Mouse (Mus musculus) testis, postnatal 10 days (tissue): Measurements from ENCODE around the gene Efna5.

Source experiments
- DNase-seq: peaks from one replicate; pipeline ENCODE4 v3.0.0; 2021; ENCODE audit warnings: low spot score

Efna5 gene

DNA sequence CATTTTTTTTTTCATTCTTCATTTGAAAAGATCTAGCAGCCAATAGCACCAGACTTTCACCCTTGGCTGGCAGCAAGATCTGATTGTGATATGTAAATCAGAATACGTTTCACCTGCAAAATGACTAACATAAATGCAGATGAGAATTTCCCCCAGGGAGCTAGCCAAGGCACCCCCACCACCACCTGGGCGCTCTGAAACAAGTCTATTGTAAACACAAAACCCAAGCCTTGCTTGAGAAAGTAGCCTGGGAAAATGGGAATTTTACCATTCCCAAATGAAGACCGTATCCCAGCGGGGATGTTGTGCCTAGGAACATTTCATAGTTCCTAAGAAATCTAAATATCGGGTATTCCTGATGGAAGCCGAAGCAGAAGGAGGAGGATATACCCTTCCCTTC lies 92.3 kb downstream of the Efna5 start:
- DNase-seq = no peak

- no peak for DNase-seq
These were observed 93.3 kb downstream of the Efna5 start for GRCm38 (mm10) chr17:62787855-62788254.

DNA sequence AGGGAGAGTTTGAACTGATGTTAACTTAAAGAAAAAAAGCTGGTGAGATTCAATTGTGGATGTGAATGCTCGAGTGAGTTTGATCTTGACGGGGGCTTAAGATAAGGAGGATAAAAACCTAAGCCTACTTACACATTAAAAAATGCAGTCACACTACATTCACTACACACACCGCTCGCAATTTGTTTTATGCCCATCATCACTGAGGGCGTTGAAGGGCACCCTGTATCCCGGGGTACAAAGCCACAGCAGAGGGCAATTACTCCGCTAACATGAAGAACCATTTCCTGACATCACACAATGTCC lies 94.6 kb downstream of the Efna5 start:
- DNase-seq = no peak

DNA sequence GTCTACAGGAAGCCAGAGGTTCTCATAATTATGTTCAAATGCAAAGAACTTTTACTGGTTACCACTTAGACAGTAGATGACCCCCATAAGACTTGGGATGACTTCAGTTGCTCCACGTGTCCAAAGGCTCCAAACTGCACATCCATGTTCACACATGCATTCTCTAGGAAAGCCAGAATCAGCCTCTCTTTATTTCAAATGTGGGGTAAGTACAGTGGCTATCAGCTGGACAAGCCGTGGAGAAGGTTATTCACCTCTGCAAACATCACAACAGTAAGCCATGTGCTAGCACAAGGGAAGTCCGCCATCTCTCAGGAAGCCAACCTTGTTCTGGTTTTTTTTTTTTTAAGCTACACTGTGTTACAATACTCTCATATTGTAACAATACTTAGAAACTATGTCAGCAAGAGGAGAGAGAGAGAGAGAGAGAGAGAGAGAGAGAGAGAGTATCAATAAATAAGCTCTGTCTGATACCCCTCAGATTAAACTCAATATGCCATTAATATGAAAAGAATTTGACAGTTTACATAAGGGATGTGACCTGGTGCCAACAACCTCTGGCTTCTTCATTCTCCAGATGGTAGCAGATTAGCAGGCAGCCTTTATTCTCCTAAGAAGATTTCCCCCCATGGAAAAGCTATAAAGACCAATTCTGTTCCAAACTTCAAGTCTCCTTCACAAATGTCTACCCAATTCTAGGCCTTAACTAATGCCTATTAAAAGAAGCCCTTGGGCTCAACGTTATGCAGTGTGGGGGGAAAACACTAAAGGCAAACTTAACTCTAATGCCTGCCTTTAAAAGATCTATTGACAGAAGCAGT lies 95.1 kb downstream of the Efna5 start:
- no peak for DNase-seq

GRCm38 (mm10) chr17:62784274-62785171 lies 96.6 kb downstream of the Efna5 start:
- DNase-seq = no peak

- DNase-seq = peak; percentile 86
These were observed 97.4 kb downstream of the Efna5 start for GRCm38 (mm10) chr17:62783524-62784273.

GRCm38 (mm10) chr17:62782826-62783404 lies 98.2 kb downstream of the Efna5 start:
- DNase-seq = no peak

DNA sequence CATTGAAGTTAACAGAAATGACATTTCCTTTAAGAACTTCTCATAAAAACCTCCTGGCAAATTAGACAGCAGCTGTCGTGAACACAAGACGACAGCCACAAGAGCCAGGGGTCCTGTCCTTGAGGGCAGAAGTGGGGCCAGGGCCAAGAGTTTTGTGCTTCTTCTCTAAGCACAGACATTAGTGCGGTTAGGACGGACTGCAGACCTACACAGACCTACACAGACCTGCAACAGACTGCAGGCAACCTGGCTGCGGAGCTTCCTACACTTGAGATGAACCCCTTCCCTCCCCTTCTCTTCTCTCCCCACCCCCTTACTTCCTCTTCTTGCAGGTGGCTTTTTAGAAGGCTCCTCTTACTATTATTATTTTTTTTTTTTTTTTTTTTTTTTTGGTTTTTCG lies 100.0 kb downstream of the Efna5 start:
- DNase-seq = no peak

DNA sequence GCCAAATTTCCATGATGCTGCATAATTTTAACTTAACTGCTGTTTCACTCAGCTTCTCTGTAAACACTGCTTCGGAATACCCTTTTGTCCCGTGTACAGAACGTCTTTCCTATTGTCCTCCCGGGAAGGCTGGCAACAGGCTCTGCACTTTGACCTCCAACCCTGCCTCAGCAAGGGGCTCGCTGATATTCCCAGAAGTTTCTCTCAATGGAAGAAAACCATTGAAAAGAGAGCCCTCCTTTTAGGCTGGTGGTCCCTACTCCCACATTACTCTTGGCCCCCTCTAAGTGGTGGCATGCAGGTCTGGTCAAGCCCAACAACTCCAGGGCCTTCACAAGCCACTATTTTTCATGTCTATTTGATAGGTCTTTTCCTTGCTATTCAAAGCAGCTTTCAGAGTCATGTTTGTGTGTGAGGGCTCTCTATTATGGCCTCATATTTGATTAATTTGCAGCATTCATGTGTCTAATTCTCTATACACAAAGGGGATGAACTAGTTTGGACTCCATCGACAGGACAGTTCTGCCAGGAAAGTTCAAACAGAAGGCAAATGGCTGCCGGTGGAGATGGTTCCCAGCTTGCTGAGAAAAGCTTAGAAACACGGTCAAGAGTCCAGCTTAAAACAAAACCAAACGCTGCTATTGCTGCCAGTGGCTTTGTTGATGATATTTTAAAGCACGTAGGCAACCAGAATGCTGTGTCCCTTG lies 103.1 kb downstream of the Efna5 start:
- DNase-seq = no peak

DNA sequence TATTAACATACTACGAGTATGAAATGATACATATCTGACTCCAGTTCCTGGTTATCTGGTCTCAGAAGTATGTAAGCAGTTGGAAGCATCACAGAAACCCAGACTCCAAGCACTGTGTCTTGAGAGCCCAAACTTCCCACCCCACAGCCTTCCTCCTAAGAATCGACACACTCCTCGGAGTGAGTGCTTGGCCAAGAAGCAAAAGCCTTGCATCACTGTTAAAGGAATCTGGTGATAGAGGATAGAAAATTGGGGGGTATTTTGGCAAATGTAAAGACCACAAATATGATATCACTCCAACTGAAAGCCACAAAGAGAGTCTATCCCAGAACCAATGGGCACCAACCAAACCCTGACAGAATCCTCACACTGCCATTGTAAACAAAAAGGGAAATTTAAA lies 104.4 kb downstream of the Efna5 start:
- no peak for DNase-seq

DNA sequence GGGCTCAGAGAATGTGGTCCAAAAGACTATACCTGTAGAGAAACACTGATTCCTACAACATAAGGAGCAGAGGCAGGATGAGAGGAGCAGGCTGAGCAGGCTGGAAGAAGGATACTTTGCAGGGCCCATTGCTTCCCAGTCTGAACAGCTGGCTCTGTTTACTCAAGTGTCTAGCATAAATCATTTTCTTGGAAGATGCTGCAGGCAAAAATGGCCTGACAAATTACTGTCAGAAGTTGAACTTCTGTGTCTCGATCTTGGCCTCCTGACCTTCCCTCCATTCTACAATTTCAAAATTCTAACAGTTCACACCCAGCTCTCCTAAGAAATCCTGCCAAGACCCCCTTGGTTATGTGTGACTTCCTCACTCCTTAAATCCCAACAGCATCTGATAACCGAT lies 105.1 kb downstream of the Efna5 start:
- DNase-seq = no peak

DNA sequence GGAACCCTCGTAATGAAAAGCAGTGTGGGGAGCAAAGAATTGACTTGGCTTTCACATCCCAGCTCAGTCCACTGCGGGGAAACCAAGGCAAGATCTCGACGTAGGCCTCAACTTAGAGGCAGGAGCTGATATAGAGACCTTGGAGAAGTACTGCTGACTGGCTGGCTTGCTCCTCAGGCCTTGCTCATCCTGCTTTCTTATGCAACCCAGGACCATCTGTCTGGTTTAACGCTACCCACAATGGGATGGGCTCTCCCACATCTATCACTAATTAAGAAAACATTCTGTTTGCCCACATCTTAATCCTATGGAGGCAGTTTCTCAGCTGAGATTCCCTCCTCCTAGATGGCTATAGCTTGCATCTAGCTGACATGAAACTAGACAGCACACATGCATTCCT lies 105.7 kb downstream of the Efna5 start:
- no peak for DNase-seq

DNA sequence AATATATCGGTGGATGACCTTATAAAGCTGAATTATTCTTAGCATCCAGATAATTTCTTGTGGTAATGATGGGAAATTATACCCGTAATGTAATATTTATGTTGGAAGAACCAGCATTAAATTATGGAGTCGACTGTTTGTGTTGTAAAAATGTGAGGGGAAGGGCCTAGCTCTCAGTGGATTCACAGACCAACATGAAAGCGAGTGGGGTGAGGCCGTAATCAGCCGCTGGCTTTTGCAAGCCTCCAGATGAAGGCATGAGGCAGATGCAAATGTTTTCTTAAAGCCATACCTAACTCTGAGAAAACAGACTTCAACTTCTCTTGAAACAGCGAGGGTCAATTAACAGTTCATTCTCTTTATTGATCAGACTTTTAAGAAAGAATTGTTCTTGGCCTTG lies 106.4 kb downstream of the Efna5 start:
- no peak for DNase-seq

- no peak for DNase-seq
These were observed 114.4 kb downstream of the Efna5 start for GRCm38 (mm10) chr17:62766705-62767104.

DNA sequence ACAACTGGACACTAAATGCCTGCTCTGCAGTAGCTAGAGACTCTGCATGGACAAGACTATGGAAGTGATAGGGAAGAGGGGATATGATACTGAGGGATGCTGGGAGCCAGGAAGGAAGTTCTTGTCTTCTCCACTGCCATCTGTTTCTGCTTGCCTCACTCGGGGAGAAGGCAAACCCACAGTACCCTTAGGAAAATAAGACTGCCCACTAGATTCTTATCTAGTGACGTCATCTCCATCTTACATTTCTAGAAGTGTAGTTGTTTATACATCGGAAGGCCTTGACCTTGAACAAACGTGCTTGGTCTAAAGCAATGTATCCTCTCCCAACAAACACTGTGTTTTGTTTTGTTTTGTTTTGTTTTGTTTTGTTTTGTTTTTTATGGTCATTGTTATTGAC lies 116.0 kb downstream of the Efna5 start:
- no peak for DNase-seq

GRCm38 (mm10) chr17:62756951-62757350 lies 124.2 kb downstream of the Efna5 start:
- DNase-seq = no peak

DNA sequence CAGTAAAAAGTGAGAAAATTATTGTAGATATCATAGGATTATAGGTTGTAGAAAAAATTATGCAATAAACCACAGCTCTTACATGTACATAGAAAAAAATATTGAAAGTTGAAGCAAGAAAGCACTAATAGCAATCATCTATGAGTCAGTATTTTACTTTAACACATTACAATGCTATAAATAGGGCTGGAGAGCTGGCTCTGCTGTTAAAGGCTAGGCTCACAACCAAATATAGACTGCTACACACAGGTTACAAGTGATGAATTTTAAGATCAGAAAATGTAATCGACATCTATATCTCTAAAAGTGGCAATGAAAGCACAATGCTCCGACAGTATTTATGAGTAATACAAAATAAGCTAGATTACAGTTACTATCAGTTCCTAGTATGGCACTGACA lies 125.5 kb downstream of the Efna5 start:
- DNase-seq = no peak

DNA sequence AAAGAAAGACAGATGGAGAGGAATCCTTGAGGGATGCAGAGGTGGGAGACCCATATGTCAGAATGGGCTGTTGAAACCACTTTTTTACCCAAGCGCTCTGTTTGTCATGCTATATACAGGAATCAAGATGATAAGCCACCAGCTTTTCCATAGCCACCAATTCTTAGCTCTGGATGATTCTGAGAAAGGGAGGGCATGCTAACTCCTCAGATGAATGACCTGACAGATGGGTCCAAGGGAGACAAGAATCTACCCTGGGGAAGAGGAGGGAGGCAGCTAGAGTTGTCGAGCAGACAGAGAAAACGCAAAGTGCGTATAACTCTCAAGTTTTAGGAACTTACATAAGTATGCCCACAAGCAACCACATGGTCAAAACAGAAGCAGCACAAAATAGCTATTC lies 126.5 kb downstream of the Efna5 start:
- no peak for DNase-seq

GRCm38 (mm10) chr17:62752381-62752889 lies 128.7 kb downstream of the Efna5 start:
- no peak for DNase-seq

DNA sequence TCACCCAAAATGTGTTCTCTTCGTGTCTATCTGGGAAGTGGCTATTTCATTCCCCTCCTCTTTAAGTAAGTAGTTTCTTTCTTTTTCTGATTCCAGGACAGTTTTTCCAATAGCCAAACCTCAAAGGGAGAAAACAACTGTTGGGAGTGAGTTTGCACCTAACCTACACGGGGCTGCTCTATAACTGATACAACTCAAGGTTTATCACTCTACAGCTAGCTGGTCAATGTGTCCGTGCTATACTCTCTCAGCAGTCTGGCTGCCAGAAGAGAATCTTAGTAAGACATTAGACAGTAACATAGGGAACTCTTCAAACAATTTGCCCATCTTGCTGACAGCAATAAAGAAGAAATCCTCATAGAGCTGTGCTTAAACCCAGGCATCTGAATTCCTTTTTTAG lies 130.5 kb downstream of the Efna5 start:
- DNase-seq = no peak

GRCm38 (mm10) chr17:62748803-62749619 lies 132.1 kb downstream of the Efna5 start:
- no peak for DNase-seq
